In the genomic region with DNA sequence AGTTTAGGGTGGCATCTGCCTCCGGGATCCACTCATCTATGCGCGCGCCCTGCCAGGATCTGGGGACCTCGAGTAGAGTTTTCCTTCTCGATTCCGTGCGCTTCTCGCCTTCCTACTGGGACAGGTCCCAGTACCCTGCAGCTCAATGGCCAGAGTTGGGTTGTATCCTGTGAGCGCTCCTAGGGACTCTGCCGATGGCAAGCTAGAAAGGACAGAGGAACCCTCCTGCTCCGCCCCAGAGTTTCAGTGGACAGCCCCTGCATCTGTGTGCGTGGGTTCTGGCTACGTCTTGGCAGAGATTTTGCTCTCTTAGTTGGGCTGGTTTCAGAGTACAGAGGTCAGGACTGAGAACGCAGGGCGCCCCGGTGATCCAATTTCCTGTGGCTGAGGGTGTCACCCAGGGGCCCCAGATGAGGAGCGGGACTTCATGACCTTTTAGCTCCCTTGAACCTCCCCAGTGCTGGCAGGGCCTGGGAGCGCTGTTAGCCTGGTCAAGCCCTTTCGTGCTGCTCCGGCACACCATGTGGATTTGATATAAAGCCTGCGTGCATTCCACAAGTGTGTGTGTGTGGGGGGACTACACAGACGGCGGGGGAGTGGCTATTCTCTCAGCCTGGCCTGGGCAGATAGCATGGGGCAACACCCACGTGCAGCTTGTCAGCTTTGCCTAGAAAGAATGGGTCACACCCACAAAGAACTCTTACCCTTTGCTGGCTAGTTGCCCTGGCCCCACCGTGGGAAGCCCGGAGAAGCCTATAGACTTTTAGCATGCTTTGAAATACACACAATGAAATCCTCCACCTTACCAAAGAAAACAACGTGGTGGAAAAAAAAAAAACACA, we compare ENCODE assay signal across 8 mouse cellular contexts. TPM values are rescaled to one million over a fixed set of nuclear protein-coding genes. Genes with fewer than 3 reads are reported as not detected.
A peak's percentile ranks its signal among the peaks of the same experiment; 100 is the strongest.
DNase-seq lines count a peak whose midpoint lies in the region; ATAC-seq and TF ChIP-seq lines count a peak whose summit lies in the region.
"Not testable (repeated sequence)": the region's sequence is repeated elsewhere in the genome, so short reads cannot be mapped to it uniquely, and the experiment has no call there.

No protein-coding gene starts in this region.

- not testable (repeated sequence) for H3K4me2 ChIP-seq in forebrain, embryonic 15.5 days (replicated peaks); midbrain, embryonic 16.5 days (ENCODE audit: low read length)
- peak overlapping the region; percentile 51 for H3K4me2 ChIP-seq in heart, embryonic 16.5 days (ENCODE audit: low read depth, low read length)
- H3K4me2 ChIP-seq in intestine, embryonic 15.5 days (replicated peaks), result peak overlapping the region; percentile 50
- H3K4me2 ChIP-seq in lung, embryonic 14.5 days, result peak overlapping the region; percentile 45
- H3K4me2 ChIP-seq in stomach, postnatal 0 days (replicated peaks; ENCODE audit: low read depth), result peak overlapping the region; percentile 34

- 1% methylated on average over 17 of the region's 28 CpGs for WGBS in forebrain, embryonic 15.5 days
- 5% methylated on average over 14 of the region's 28 CpGs for WGBS in heart, embryonic 16.5 days
- 1% methylated on average over 19 of the region's 28 CpGs for WGBS in intestine, embryonic 15.5 days
- WGBS in limb, embryonic 10.5 days, result 2% methylated on average over 19 of the region's 28 CpGs
- under 1% methylated on average over 14 of the region's 28 CpGs for WGBS in lung, embryonic 14.5 days
- 4% methylated on average over 12 of the region's 28 CpGs for WGBS in midbrain, embryonic 16.5 days
- 4% methylated on average over 13 of the region's 28 CpGs for WGBS in stomach, postnatal 0 days

- peak; percentile 3 for DNase-seq in c-Kit-positive CD71-positive TER-119-positive erythroid progenitor cells, embryonic 14.5 days (ENCODE audit: low spot score)
- peak; percentile 45 for DNase-seq in limb, embryonic 10.5 days (ENCODE audit: low spot score)
- peak; percentile 38 for DNase-seq in lung, embryonic 14.5 days
- peak; percentile 18 for DNase-seq in stomach, postnatal 0 days (ENCODE audit: low spot score)

- H3K4me1 ChIP-seq in forebrain, embryonic 15.5 days; heart, embryonic 16.5 days (ENCODE audit: control insufficient read depth, insufficient read depth, low read length); intestine, embryonic 15.5 days (replicated peaks); limb, embryonic 10.5 days; lung, embryonic 14.5 days (ENCODE audit: insufficient read depth); midbrain, embryonic 16.5 days (ENCODE audit: control insufficient read depth, insufficient read depth, low read length); stomach, postnatal 0 days (replicated peaks; ENCODE audit: control insufficient read depth, insufficient read depth): not testable (repeated sequence)

- ATAC-seq in forebrain, embryonic 15.5 days (replicated peaks), result peak; percentile 27; the same call in 1 of the 2 replicates
- peak; percentile 49 for ATAC-seq in heart, embryonic 16.5 days (replicated peaks; ENCODE audit: extremely low read depth, insufficient read depth, low FRiP score)
- peak; percentile 75 for ATAC-seq in intestine, embryonic 15.5 days
- peak; percentile 48 for ATAC-seq in lung, embryonic 14.5 days (ENCODE audit: insufficient read depth)
- peak; percentile 23; the same call in 1 of the 2 replicates for ATAC-seq in midbrain, embryonic 16.5 days
- peak; percentile 75 for ATAC-seq in stomach, postnatal 0 days (ENCODE audit: low FRiP score, low TSS enrichment)

- not testable (repeated sequence) for H3K9ac ChIP-seq in forebrain, embryonic 15.5 days (replicated peaks); heart, embryonic 16.5 days (ENCODE audit: low read length); intestine, embryonic 15.5 days; lung, embryonic 14.5 days; midbrain, embryonic 16.5 days (ENCODE audit: low read depth, low read length); stomach, postnatal 0 days (ENCODE audit: low read length)

- TF ChIP-seq CTCF in lung, embryonic 14.5 days (IDR thresholded peaks at IDR 0.05; ENCODE audit: low read depth); stomach, postnatal 0 days (IDR thresholded peaks at IDR 0.05; ENCODE audit: low read depth): not testable (repeated sequence)

- H3K9me3 ChIP-seq in forebrain, embryonic 15.5 days; heart, embryonic 16.5 days (replicated peaks; ENCODE audit: control insufficient read depth, low read length); intestine, embryonic 15.5 days; limb, embryonic 10.5 days (replicated peaks); lung, embryonic 14.5 days (ENCODE audit: low read depth, low read length); midbrain, embryonic 16.5 days (replicated peaks; ENCODE audit: control insufficient read depth, low read length, poor library complexity, severe bottlenecking); stomach, postnatal 0 days (ENCODE audit: control insufficient read depth, low read length): not testable (repeated sequence)

- H3K27me3 ChIP-seq in forebrain, embryonic 15.5 days; heart, embryonic 16.5 days (ENCODE audit: control insufficient read depth, insufficient read depth, low read length); intestine, embryonic 15.5 days (replicated peaks); limb, embryonic 10.5 days (ENCODE audit: low read depth, poor library complexity, severe bottlenecking); lung, embryonic 14.5 days (ENCODE audit: insufficient read depth, low read length); midbrain, embryonic 16.5 days (ENCODE audit: control insufficient read depth, insufficient read depth, low read depth, low read length); stomach, postnatal 0 days (ENCODE audit: control insufficient read depth, insufficient read depth, low read length): not testable (repeated sequence)

- not testable (repeated sequence) for TF ChIP-seq EP300 in stomach, postnatal 0 days (optimal IDR thresholded peaks at IDR 0.05)

- H3K36me3 ChIP-seq in forebrain, embryonic 15.5 days; heart, embryonic 16.5 days (ENCODE audit: control insufficient read depth, insufficient read depth); intestine, embryonic 15.5 days; limb, embryonic 10.5 days; lung, embryonic 14.5 days (ENCODE audit: insufficient read depth); midbrain, embryonic 16.5 days (ENCODE audit: control insufficient read depth, insufficient read depth, low read length); stomach, postnatal 0 days (ENCODE audit: control insufficient read depth, insufficient read depth, low read length): not testable (repeated sequence)

- not testable (repeated sequence) for H3K27ac ChIP-seq in forebrain, embryonic 15.5 days (replicated peaks); heart, embryonic 16.5 days (ENCODE audit: low read length); intestine, embryonic 15.5 days; limb, embryonic 10.5 days; lung, embryonic 14.5 days (ENCODE audit: low read depth); midbrain, embryonic 16.5 days (ENCODE audit: low read length); stomach, postnatal 0 days (replicated peaks)

- H3K4me3 ChIP-seq in forebrain, embryonic 15.5 days; midbrain, embryonic 16.5 days (ENCODE audit: low read depth, low read length): not testable (repeated sequence)
- peak overlapping the region; percentile 44 for H3K4me3 ChIP-seq in heart, embryonic 16.5 days (ENCODE audit: low read length)
- peak overlapping the region; percentile 28 for H3K4me3 ChIP-seq in intestine, embryonic 15.5 days (replicated peaks)
- H3K4me3 ChIP-seq in limb, embryonic 10.5 days, result peak overlapping the region; percentile 27; the same call in 1 of the 2 replicates
- peak overlapping the region; percentile 27 for H3K4me3 ChIP-seq in lung, embryonic 14.5 days (ENCODE audit: low read depth, low read length)
- H3K4me3 ChIP-seq in stomach, postnatal 0 days (ENCODE audit: low read depth, low read length), result peak overlapping the region; percentile 20

RNA-seq across cellular contexts. Expression of a gene that starts 1.0 kb away (rescaled TPM):
- 16.7 and 22.1 TPM in 2 replicates for polyA plus RNA-seq in forebrain, embryonic 15.5 days (2015; fragmentation: Nextera tagmentation; extraction: Ambion mirVana)
- 91.9 and 96.2 TPM in 2 replicates for polyA plus RNA-seq in heart, embryonic 16.5 days (2015; fragmentation: Nextera tagmentation; extraction: Ambion mirVana)
- 66.5 and 69.6 TPM in 2 replicates for polyA plus RNA-seq in intestine, embryonic 15.5 days (2015; fragmentation: Nextera tagmentation; extraction: Ambion mirVana)
- 46.8 and 58.6 TPM in 2 replicates for polyA plus RNA-seq in limb, embryonic 10.5 days (2016; fragmentation: Nextera tagmentation; extraction: Ambion mirVana)
- polyA plus RNA-seq in lung, embryonic 14.5 days (2014; fragmentation: Nextera tagmentation; extraction: Ambion mirVana), result 160 and 173 TPM in 2 replicates
- 35.7 and 37.8 TPM in 2 replicates for polyA plus RNA-seq in midbrain, embryonic 16.5 days (2015; fragmentation: Nextera tagmentation; extraction: Ambion mirVana)
- polyA plus RNA-seq in stomach, postnatal 0 days (2015; fragmentation: Nextera tagmentation; extraction: Ambion mirVana), result 36.2 and 42.6 TPM in 2 replicates

RNA-seq across cellular contexts. Expression of a gene that starts 44.5 kb away (rescaled TPM):
- 21.8 and 22.3 TPM in 2 replicates for polyA plus RNA-seq in forebrain, embryonic 15.5 days (2015; fragmentation: Nextera tagmentation; extraction: Ambion mirVana)
- polyA plus RNA-seq in heart, embryonic 16.5 days (2015; fragmentation: Nextera tagmentation; extraction: Ambion mirVana), result 20.4 and 21.4 TPM in 2 replicates
- 5.9 and 6.0 TPM in 2 replicates for polyA plus RNA-seq in intestine, embryonic 15.5 days (2015; fragmentation: Nextera tagmentation; extraction: Ambion mirVana)
- 14.9 and 18.2 TPM in 2 replicates for polyA plus RNA-seq in limb, embryonic 10.5 days (2016; fragmentation: Nextera tagmentation; extraction: Ambion mirVana)
- polyA plus RNA-seq in lung, embryonic 14.5 days (2014; fragmentation: Nextera tagmentation; extraction: Ambion mirVana), result 13.8 and 14.5 TPM in 2 replicates
- 23.4 and 28.5 TPM in 2 replicates for polyA plus RNA-seq in midbrain, embryonic 16.5 days (2015; fragmentation: Nextera tagmentation; extraction: Ambion mirVana)
- polyA plus RNA-seq in stomach, postnatal 0 days (2015; fragmentation: Nextera tagmentation; extraction: Ambion mirVana), result 4.8 and 5.7 TPM in 2 replicates

Comparison
In these comparisons a context has a peak if more than half of its experiments do, and no peak if none do; other contexts are left out.
1. ATAC-seq: peak in every context shown above with its lines; median percentile 75 in intestine, embryonic 15.5 days; 75 in stomach, postnatal 0 days; 49 in heart, embryonic 16.5 days; 48 in lung, embryonic 14.5 days; 27 in forebrain, embryonic 15.5 days; 23 in midbrain, embryonic 16.5 days.